Mouse (Mus musculus) kidney, adult 9 months (tissue): Measurements from ENCODE around the gene Gm20388.

Source experiments
- DNase-seq: peaks from one replicate; pipeline ENCODE4 v3.0.0; 2022

Gm20388 gene

DNA sequence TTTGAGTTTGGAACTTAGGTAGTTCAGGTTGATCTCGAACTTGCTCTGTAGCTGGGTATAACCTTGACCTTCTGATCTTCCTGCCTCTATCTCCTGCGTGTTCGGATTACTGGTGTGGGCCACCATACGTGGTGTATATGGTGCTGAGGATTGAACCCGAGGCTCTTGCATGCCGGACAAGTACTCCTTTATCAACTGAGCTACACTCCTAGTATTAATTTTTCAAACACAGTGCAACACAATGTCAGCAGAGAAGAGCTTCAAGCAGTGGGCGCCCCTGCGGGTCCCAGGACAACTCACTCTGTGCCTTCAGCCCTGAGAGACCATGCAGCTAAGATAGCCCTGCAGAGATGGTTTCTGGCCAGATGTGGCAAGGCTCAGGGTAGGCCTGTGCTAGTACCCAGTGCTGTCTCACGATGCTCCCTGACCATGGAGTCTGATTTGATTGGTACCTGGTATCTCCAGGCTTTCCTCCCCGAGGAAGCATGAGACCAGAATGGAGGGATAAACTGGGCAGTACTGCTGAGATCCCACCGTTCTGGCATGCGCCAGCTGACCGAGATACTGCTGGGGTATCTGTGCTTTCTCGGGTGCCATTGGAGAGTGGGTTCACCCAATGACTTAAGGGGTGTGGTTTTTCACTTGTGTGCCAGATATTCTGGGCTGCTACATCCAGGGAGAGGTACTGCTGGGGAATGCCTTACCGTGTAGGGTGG, 831.3 kb downstream of the Gm20388 start:
- no peak for DNase-seq

DNA sequence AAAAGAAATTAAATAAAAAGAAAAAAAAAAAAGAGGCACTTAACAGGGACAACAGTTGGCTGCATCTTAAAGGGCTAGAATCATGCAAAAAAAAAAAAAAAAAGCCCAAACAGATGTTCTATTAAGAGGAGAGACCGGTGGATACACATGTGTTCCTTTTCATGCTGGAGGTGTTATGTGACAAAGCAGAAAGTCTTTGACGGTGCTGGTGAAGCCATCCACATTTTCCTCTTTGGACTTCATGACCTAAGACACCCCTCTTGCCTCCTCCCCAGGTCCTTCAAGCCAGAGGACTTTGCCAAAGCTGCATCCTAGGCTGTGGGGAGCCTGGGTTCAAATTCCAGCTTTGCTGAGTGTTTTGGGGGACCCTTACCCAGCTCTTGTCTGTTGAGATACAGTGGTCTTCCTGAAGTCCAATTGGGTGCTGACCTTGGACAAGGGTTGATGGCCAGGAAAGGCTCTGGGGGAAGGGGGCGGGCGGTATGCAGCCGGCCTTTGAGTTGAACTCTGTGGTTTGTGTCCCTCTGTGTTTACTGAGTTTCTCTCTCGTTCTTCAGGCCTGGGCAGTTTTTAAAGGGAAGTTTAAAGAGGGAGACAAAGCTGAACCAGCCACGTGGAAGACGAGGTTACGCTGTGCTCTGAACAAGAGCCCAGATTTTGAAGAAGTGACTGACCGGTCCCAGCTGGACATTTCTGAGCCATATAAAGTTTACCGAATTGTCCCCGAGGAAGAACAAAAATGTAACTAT, 832.7 kb downstream of the Gm20388 start:
- peak; percentile 54 for DNase-seq

DNA sequence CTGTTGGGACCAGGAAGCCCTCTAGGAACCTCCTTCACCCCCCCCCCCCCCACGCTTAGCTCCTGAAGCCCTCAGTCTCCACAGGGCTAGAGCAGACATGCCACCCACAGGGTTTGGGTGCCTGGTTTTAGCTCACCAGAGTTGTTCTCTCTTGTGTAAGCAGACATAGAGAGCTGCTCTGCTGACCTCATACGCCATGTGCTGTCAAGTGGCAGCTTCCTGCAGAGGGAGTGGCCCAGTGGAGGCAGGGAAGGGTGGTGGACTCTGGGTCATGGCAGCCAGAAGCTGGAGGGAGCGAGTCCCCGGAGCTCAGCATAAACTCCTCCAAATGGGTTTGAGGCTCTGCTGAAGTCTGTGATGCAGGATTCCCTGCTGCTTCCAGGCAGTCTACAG, 833.3 kb downstream of the Gm20388 start:
- no peak for DNase-seq

DNA sequence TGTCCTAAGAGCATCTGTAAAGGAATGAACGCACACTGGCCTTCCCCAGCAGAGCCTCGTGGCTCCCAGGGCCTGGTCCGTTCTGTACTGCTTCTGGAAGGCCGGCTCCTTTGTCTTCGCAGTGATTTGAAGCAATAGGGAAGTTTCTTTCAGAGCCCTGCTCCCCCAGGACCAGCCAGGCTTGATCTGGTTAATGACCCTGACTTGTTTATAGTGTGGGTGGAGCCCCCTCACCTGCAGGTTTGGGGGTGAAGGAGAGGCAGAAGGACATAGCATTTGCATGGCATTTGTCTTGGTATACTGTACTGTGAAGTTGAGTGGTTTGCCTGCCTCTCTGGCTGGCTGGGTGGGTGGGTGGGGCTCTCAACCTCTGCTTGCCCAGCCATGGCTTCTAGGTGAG, 833.8 kb downstream of the Gm20388 start:
- no peak for DNase-seq

DNA sequence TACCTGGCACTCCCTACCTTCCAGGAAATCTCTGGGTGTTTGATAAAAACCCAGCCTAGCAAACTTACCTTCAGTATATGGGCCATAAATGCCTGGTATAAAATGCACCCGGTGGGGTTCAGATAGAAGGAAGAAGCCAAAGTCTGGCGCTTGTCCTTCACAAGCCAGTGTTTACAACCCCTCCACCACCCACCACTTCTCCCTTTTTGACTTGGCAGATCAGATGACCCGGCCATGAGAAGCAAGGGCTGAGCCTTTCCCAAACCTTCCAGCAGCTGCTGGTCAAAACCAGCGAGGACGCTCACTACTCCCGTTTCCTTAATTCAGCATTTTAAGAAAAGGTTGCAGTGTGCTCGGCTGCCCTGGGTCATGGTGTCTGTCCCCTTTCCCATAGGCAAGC, 834.6 kb downstream of the Gm20388 start:
- no peak for DNase-seq

DNA sequence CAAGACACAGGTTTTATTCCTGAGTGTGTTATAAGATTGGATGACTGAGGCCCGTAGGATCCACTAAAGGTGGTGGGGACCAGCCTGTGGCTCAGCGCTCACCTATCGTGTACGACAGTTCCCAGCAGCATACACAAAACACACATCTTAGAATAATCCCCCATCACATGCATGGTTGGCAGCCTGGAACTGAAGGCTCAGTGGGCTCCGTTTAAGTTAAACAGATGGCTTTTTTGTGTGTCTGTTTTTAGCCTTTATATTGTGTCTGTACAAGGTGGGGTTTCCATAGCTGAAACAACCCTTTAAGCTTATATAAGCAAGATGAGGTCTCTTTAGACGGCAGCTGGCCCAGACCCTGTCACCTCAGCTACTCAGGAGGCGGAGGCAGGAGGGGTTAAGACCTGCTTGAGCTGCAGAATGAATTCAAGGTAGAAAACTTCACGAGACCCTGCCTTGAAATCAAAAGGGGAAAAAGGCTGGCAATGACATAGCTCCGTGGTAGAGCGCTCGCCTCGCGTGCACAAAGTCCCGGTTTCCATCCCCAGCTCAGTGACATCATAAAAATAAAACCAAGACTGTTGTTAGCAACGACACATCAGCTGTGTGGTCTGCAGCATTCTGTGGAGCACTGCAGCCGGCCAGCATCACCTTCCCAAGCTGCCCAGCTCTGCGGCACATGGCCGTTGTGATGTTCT, 835.5 kb downstream of the Gm20388 start:
- no peak for DNase-seq

DNA sequence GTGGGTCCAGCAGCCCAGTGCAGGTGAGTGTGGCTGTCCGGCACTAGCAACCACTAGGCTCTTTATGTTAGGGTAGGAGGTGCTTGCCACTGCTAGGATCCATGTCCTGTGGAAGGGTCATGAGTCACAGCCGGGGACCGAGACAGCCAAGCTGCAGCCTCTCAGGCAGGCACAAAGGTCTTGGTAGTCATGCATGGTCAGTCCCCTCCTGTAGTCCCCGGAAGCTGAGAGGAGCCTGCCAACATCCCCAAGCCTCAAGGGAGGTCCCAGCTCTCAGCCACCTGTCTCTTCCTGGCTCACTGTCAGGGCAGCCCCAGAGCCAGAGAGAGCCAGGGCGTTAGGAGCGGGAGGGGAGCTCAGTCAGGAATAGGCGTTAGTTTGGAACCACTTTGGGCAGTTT, 836.6 kb downstream of the Gm20388 start:
- peak; percentile 57 for DNase-seq

DNA sequence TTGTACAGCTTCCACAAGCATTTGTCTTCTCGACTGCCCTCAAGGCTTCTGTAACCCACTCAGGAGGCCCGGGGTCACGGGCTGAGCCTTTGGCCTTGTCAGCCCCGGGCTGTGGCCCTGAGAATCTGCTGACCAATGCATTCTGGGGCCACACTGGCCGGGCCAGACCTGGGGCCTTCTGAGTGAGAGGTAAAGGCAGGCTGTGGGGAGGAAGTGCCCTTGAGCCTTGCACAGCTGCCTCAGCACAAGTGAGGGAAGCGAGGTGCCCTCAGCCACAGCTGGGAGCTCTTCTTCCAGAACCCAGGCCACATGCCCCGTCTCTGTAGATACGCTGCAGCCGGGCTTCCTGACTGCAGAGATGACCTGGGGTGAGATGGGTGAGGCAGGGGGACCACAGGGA, 840.0 kb downstream of the Gm20388 start:
- peak; percentile 74 for DNase-seq

DNA sequence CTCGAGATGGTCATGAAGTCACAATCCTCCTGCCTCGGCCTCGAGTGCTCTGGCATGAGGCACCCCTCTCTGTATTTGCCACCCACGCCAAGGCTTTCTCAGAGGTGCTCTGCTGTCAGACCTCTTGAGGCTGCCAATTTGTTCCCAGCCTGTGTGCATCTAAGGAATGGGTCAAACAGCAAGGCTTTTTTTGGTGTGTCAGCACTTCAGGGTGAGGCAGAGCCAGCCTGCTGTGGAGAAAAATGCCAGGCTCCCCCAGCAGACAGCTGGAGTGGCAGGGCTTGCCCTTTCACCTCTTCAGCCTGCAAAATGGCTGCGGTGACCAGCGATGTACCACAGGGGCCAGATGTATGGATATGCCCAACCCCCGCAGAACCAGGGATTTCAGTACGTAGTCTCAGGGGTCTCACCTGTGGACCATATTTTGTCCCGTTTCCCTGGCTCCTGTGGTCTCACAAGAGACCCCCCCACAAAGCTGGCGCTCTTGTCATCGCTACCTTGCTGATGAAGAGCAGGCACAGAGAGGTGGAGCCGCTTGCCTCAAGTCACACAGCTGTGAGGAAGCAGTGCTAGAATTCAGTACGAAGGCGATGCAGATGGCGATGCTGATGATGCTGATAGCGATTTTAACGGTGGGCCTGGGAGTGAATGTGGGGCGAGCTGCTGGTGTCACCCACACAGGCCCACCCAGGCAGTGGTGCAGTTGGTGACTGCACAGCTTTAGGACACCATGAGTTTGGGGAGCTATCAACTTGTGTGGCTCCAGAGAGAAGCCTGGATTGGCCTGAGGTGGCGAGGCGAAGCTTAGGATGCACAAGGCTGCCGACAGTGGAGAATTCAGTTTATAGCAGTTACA, 840.8 kb downstream of the Gm20388 start:
- DNase-seq, result peak; percentile 65

DNA sequence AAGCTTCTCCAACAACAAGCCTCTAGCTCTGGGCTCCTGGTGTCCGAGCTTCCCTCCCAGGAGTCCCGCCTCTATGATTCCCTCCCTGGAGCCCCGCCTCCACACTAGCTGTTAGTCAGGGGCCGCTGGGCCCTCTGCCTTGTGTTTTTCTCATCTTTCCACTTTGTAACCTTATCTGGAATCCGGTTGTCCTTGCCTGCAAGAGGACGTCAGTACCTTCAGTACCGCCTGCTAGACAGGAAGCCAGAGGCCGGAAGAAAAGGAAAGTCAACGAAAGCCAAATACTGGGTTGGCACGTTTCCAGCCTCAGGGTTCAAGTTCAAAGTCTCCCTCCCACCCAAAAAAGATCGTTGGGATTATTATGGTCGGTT, 841.4 kb downstream of the Gm20388 start:
- peak; percentile 84 for DNase-seq

DNA sequence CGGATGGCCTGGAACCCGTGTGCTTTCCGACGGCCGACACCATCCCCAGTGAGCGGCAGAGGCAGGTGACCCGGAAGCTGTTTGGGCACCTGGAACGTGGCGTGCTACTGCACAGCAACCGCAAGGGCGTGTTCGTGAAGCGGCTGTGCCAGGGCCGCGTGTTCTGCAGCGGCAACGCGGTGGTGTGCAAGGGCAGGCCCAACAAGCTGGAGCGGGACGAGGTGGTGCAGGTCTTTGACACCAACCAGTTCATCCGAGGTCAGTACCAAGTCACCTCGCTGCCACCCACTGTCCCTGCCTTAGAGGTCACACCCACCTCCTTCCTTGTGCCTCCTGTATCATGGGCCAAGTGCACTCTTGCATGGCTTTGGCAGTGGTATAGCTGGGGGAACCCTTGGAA, 842.8 kb downstream of the Gm20388 start:
- DNase-seq, result peak; percentile 50

DNA sequence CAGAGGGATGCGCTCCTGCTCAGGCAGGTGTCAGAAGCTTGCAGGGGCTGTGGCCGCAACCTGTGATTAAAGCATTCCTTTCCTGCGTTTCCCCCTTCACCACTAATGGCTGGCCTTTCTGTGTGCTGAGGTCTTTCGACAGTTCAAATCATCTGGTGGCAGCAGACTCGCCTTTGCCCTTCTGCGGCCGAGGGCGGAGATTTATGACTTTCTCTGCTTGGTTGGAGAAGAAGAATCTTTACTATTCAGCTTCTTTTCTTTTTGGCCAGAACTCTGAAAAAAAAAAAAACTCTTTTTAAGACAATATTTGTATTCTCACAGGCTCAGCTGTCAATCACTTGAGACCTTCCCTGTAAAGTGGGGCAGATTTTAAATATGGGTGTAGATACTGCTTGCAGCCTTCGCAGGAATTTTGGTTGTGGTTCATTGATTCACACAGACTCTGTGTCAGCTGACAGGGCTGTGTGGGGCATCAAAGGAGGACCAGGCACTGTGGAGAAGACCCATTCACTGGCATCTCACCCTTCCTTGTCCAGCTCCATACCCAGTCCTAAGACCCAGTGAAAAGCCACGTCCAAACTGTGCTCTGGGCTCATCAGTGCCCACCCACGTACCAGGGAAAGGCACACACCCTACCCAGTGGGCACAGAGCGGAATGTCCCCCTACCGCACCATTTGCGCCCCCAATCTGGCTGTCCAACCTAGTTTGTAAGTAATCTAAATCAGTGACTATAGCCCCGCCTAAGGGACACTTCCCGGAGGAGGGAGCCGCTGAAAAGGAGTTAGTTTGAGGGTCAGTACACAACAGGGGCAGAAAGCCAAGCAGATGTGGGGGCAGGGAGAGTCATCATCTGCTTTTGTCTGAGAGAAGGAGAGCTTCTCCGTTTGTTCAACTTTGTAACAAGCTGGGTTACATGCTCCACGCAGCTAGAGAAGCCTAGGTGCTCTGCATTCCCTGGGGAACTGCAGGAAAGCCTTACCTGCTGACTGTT, 845.0 kb downstream of the Gm20388 start:
- DNase-seq, result peak; percentile 76

DNA sequence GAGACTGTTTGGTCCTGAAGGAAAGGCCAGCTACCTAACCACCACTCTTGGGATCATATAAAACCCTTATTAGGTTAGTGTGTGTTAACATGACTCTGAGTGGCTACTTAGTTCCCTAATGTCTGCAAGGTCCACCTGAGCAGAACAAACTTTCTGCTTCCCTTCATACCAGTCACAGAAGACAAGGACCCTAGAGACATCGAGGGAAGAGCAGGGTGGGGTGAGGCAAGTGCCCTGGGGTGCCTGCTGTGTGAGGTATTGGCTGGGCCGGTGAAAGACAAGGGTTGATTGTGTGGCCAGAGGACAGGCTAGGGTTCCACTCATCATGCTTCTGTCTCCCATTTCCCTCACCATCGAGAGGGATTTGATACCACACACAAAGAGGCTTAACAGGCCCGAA, 847.4 kb downstream of the Gm20388 start:
- no peak for DNase-seq

DNA sequence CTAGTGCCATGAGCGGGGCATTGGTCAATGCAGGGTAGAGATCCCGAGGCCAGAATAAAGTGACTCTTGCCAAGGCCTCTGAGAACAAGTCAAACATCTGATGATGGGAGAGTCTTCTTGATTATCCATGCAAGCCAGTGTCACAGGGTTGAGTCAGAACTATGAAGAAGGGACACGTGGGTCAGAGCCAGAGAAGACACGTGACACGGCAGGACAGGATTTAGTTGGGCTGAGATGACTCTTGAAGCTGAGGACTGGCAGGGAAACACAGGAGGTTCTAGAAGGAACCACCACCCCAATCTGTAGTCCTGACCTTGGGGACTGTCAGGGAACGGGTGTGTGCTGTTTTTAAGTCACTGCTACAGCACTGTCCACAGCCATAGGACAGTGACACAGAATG, 849.2 kb downstream of the Gm20388 start:
- no peak for DNase-seq

DNA sequence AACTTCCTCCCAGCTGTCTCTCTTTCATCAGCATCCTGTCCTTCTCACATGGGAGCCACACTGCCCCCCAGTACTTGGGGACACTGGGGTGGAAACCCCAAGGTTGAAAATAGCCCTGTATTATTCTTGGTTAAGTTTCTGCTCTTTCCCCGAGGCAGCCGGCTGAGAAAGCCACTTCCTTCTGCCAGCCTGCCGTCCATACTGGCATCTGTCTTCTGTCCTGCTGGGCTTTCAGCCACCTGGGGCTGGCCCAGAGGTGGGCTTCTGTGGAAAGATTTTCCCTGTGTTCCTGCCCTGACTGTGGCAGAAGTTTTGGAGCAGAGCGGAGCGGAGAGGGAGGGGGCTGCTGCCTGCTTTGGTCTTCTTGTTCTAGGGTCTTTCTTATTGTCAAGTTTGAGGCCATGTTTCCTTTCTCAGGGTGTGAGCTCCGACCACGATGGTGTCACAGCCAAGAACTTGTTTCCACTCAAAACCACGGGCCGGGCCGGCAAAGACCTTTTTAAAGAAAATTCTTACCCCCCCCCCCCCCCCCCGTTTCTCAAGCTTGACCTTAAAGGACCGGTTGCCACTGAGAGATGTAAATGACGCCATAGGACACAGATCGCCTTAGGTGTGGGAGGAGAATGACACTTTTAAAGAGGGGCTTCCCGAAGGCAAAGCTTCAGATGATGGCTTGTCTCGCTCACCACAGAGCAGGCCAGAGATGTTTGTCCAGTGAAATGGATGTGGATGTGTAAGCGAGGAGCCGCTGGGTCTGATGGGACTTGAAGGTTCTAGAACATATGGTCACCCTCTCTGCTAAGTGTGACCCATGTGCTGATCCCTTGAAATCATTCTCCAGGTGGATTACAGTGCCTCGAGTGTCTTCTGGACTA, 849.9 kb downstream of the Gm20388 start:
- no peak for DNase-seq

DNA sequence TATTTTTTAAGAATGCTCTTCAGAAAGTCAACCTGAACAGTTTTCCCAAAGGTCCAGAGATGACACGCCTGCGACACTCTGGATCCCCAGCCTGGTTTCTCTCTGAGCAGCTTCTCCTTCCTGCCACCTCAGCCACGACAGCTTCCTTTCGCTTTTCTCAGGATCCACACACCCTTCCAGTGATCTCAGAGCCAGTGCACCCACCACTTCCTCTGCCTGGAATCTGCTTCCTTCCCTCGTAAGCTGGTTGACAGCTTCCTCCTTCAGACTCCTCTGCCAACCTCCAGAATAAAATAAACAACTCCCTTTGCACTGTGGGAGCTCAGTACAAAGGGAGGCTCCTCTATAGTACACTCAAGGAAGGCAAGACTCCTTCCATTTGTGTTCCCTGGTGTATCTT, 852.6 kb downstream of the Gm20388 start:
- no peak for DNase-seq

DNA sequence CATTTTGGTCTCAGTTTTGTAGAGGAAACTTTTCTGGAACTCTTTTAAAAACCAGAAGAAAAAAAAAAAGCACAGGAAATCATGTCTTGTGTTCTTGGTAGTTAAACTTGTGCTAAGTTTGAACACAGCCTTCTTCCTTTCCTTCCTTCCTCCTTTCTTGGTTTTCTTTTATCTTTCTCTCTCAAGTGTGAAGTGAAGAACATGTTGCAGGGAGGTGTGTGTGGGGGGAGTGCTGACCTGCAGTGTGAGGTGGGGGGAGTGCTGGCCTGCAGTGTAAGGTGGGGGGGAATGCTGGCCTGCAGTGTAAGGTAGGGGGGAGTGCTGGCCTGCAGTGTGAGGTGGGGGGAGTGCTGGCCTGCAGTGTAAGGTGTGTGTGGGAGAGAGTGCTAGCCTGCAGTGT, 854.0 kb downstream of the Gm20388 start:
- no peak for DNase-seq

DNA sequence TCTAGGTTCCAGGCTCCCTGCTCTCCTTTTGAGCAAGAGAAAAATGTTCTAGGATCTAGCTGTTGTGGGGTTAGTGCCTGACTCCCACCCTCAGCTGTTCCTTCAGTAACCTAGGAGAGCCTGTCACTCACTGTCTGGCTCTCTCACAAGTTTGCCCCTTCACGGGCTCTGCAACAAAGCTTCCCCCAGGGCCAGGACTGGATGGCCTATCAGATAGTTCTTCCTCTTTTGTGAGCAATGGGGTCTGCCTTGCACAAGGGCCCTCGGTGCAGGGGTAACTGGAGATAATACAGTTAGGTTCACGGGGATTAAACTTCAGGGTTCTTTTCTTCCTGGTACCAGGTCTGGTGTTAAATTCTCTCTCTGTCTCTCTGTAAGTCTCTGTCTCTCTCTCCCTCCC, 856.0 kb downstream of the Gm20388 start:
- no peak for DNase-seq

DNA sequence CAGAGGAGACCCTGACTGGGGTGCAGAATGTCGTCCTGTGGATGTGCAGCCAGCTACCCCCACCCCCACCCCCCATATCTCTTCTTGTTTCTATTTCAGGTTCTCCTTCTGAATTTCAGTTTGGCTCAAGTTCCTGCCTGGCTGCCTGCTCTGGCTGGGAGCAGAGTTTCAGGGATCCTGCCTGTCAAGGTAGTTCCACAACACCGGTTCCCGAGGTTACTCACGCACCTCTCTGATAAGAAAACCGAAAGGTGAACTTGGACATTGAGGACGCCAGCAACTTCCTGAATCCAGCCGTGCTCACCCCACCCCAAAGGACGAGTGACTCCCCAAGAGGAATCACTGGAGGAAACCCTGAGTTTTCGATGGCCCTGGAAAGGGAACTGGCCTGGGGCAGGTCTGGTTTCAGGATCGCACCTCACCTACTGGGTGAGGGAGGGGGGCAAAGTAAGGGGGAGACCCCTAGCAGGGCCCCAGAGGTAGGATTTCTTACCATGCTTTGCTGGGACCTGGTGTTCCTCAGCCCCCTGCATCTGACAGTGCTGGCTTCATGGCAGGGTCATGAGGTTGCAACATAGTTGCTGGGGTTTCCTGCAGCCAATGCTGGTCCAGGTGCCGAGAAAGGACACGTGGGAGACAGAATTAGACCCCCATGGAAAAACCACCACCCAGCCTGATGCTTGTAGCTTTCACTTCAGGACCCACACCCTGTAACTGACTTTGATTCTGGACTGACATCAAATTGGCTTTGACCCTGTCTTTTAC, 858.0 kb downstream of the Gm20388 start:
- no peak for DNase-seq

DNA sequence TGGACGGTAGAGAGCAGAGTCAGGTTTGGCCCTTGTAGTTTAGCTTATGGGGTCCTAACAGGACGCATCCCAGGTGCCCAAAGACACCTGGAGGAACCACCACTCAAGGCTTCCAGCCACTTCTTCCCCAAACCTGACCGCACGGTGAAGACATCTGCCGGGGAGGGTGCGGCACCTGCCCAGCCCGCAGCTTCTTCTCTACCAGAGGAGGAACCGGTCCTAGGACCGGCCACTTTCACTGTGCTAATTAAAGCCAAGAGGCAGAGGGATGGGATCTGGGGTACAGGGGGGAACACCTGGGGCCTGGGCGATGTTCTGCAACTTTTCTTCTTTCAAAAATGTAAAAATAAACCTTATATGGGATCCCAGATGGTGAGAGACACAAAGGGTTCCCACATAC, 866.5 kb downstream of the Gm20388 start:
- DNase-seq, result no peak
